Mouse (Mus musculus): ENCODE data around the gene Myh14. TPM values are rescaled to one million over a fixed set of nuclear protein-coding genes. Genes with fewer than 3 reads are reported as not detected.

The Myh14 gene
- polyA plus RNA-seq, 1 experiment from 2014 or later, result 70.3 TPM

- 53% methylated on average over 7 of the region's 7 CpGs for WGBS
- no peaks in the 10 kb centered on the region for H3K36me3 ChIP-seq (ENCODE audit: control insufficient read depth, insufficient read depth, low read length)
- ATAC-seq, result no peak
- H3K9me3 ChIP-seq (ENCODE audit: control insufficient read depth, low read length), result no peaks in the 10 kb centered on the region
- no peak overlapping the region for H3K27ac ChIP-seq (ENCODE audit: low read length)
- no peak overlapping the region for H3K9ac ChIP-seq (ENCODE audit: low read depth, low read length)
- no peak overlapping the region for H3K4me2 ChIP-seq (ENCODE audit: low read depth, low read length)
- H3K27me3 ChIP-seq (replicated peaks; ENCODE audit: control insufficient read depth, insufficient read depth, low read length), result no peaks in the 10 kb centered on the region
- peaks cover 22% of the 10 kb centered on the region for H3K4me1 ChIP-seq (ENCODE audit: control insufficient read depth, insufficient read depth, low read length)
- no peak overlapping the region for H3K4me3 ChIP-seq (ENCODE audit: low read length)
Measured at GRCm38 (mm10) chr7:44697980-44698379, 27.3 kb upstream of the Myh14 start.

GRCm38 (mm10) chr7:44697191-44697710 lies 26.6 kb upstream of the Myh14 start:
- ATAC-seq, result no peak
- Histone ChIP-seq H3K27me3 (replicated peaks; ENCODE audit: control insufficient read depth, insufficient read depth, low read length) (no peaks in the 10 kb centered on the region), H3K9ac (ENCODE audit: low read depth, low read length) (no peak overlapping the region), H3K9me3 (ENCODE audit: control insufficient read depth, low read length) (no peaks in the 10 kb centered on the region), H3K4me2 (ENCODE audit: low read depth, low read length) (peak overlapping the region; percentile 16; the same call in 1 of the 2 replicates), H3K4me3 (ENCODE audit: low read length) (no peak overlapping the region), H3K27ac (ENCODE audit: low read length) (no peak overlapping the region), H3K4me1 (ENCODE audit: control insufficient read depth, insufficient read depth, low read length) (peaks cover 22% of the 10 kb centered on the region), H3K36me3 (ENCODE audit: control insufficient read depth, insufficient read depth, low read length) (no peaks in the 10 kb centered on the region)
- WGBS, result 13% methylated on average over 20 of the region's 20 CpGs

GRCm38 (mm10) chr7:44695223-44695622 lies 24.6 kb upstream of the Myh14 start:
- Histone ChIP-seq H3K27me3 (replicated peaks; ENCODE audit: control insufficient read depth, insufficient read depth, low read length) (no peaks in the 10 kb centered on the region), H3K9me3 (ENCODE audit: control insufficient read depth, low read length) (no peaks in the 10 kb centered on the region), H3K4me2 (ENCODE audit: low read depth, low read length) (0 out of 2 replicates have a peak overlapping the region, but pooled peaks have one; percentile 7), H3K9ac (ENCODE audit: low read depth, low read length) (no peak overlapping the region), H3K36me3 (ENCODE audit: control insufficient read depth, insufficient read depth, low read length) (no peaks in the 10 kb centered on the region), H3K27ac (ENCODE audit: low read length) (peak overlapping the region; percentile 77), H3K4me3 (ENCODE audit: low read length) (no peak overlapping the region), H3K4me1 (ENCODE audit: control insufficient read depth, insufficient read depth, low read length) (peaks cover 22% of the 10 kb centered on the region)
- WGBS, result 57% methylated on average over 4 of the region's 4 CpGs
- ATAC-seq, result peak; percentile 86

GRCm38 (mm10) chr7:44693427-44694175 lies 23.0 kb upstream of the Myh14 start:
- H3K27ac ChIP-seq (ENCODE audit: low read length), result peak overlapping the region; percentile 77
- peak; percentile 84 for ATAC-seq

GRCm38 (mm10) chr7:44689331-44689730 lies 18.7 kb upstream of the Myh14 start:
- no peak overlapping the region for H3K4me2 ChIP-seq (ENCODE audit: low read depth, low read length)
- no peaks in the 10 kb centered on the region for H3K9me3 ChIP-seq (ENCODE audit: control insufficient read depth, low read length)
- peaks cover 18% of the 10 kb centered on the region for H3K4me1 ChIP-seq (ENCODE audit: control insufficient read depth, insufficient read depth, low read length)
- no peak overlapping the region for H3K9ac ChIP-seq (ENCODE audit: low read depth, low read length)
- H3K36me3 ChIP-seq (ENCODE audit: control insufficient read depth, insufficient read depth, low read length), result no peaks in the 10 kb centered on the region
- no peak overlapping the region for H3K4me3 ChIP-seq (ENCODE audit: low read length)
- H3K27me3 ChIP-seq (replicated peaks; ENCODE audit: control insufficient read depth, insufficient read depth, low read length), result no peaks in the 10 kb centered on the region
- 92% methylated on average over 7 of the region's 7 CpGs for WGBS
- no peak for ATAC-seq
- H3K27ac ChIP-seq (ENCODE audit: low read length), result no peak overlapping the region

More at GRCm38 (mm10) chr7:44693427-44694175, 23.0 kb upstream of the Myh14 start:
- Histone ChIP-seq H3K27me3 (replicated peaks; ENCODE audit: control insufficient read depth, insufficient read depth, low read length) (no peaks in the 10 kb centered on the region), H3K9me3 (ENCODE audit: control insufficient read depth, low read length) (no peaks in the 10 kb centered on the region), H3K4me3 (ENCODE audit: low read length) (no peak overlapping the region), H3K36me3 (ENCODE audit: control insufficient read depth, insufficient read depth, low read length) (no peaks in the 10 kb centered on the region), H3K4me2 (ENCODE audit: low read depth, low read length) (0 out of 2 replicates have a peak overlapping the region, but pooled peaks have one; percentile 9), H3K4me1 (ENCODE audit: control insufficient read depth, insufficient read depth, low read length) (peaks cover 22% of the 10 kb centered on the region), H3K9ac (ENCODE audit: low read depth, low read length) (no peak overlapping the region)
- WGBS, result 54% methylated on average over 10 of the region's 10 CpGs

- Histone ChIP-seq H3K4me1 (ENCODE audit: control insufficient read depth, insufficient read depth, low read length) (peaks cover 15% of the 10 kb centered on the region), H3K9me3 (ENCODE audit: control insufficient read depth, low read length) (no peaks in the 10 kb centered on the region), H3K27ac (ENCODE audit: low read length) (no peak overlapping the region), H3K4me3 (ENCODE audit: low read length) (no peak overlapping the region), H3K4me2 (ENCODE audit: low read depth, low read length) (no peak overlapping the region), H3K36me3 (ENCODE audit: control insufficient read depth, insufficient read depth, low read length) (no peaks in the 10 kb centered on the region), H3K27me3 (replicated peaks; ENCODE audit: control insufficient read depth, insufficient read depth, low read length) (no peaks in the 10 kb centered on the region), H3K9ac (ENCODE audit: low read depth, low read length) (no peak overlapping the region)
- ATAC-seq, result no peak
- WGBS, result 70% methylated on average over 3 of the region's 3 CpGs
Measured at GRCm38 (mm10) chr7:44688890-44689289, 18.2 kb upstream of the Myh14 start.

- Histone ChIP-seq H3K9ac (ENCODE audit: low read depth, low read length) (peak overlapping the region; percentile 6; the same call in 1 of the 2 replicates), H3K4me3 (ENCODE audit: low read length) (no peak overlapping the region), H3K4me1 (ENCODE audit: control insufficient read depth, insufficient read depth, low read length) (peaks cover 15% of the 10 kb centered on the region), H3K27me3 (replicated peaks; ENCODE audit: control insufficient read depth, insufficient read depth, low read length) (no peaks in the 10 kb centered on the region), H3K4me2 (ENCODE audit: low read depth, low read length) (no peak overlapping the region), H3K9me3 (ENCODE audit: control insufficient read depth, low read length) (no peaks in the 10 kb centered on the region), H3K27ac (ENCODE audit: low read length) (peak overlapping the region; percentile 10; the same call in 1 of the 2 replicates), H3K36me3 (ENCODE audit: control insufficient read depth, insufficient read depth, low read length) (no peaks in the 10 kb centered on the region)
- no peak for ATAC-seq
- WGBS, result 41% methylated on average over 17 of the region's 17 CpGs
Measured at GRCm38 (mm10) chr7:44685531-44686402, 15.1 kb upstream of the Myh14 start.

- H3K4me1 ChIP-seq (ENCODE audit: control insufficient read depth, insufficient read depth, low read length), result peaks cover 15% of the 10 kb centered on the region
- H3K9ac ChIP-seq (ENCODE audit: low read depth, low read length), result no peak overlapping the region
- H3K36me3 ChIP-seq (ENCODE audit: control insufficient read depth, insufficient read depth, low read length), result no peaks in the 10 kb centered on the region
- whole genome bisulfite sequencing, result 62% methylated on average over 8 of the region's 8 CpGs
- peak overlapping the region; percentile 81 for H3K27ac ChIP-seq (ENCODE audit: low read length)
- peak; percentile 97 for ATAC-seq
- no peaks in the 10 kb centered on the region; the same call in 1 of the 2 replicates for H3K9me3 ChIP-seq (ENCODE audit: control insufficient read depth, low read length)
- no peak overlapping the region for H3K4me3 ChIP-seq (ENCODE audit: low read length)
- H3K4me2 ChIP-seq (ENCODE audit: low read depth, low read length), result 0 out of 2 replicates have a peak overlapping the region, but pooled peaks have one; percentile 21
- no peaks in the 10 kb centered on the region for H3K27me3 ChIP-seq (replicated peaks; ENCODE audit: control insufficient read depth, insufficient read depth, low read length)
Measured at GRCm38 (mm10) chr7:44683656-44684055, 13.0 kb upstream of the Myh14 start.

- Histone ChIP-seq H3K9ac (ENCODE audit: low read depth, low read length) (no peak overlapping the region), H3K27ac (ENCODE audit: low read length) (no peak overlapping the region), H3K36me3 (ENCODE audit: control insufficient read depth, insufficient read depth, low read length) (no peaks in the 10 kb centered on the region), H3K9me3 (ENCODE audit: control insufficient read depth, low read length) (no peaks in the 10 kb centered on the region; the same call in 1 of the 2 replicates), H3K4me1 (ENCODE audit: control insufficient read depth, insufficient read depth, low read length) (no peaks in the 10 kb centered on the region), H3K4me3 (ENCODE audit: low read length) (no peak overlapping the region), H3K4me2 (ENCODE audit: low read depth, low read length) (no peak overlapping the region), H3K27me3 (replicated peaks; ENCODE audit: control insufficient read depth, insufficient read depth, low read length) (no peaks in the 10 kb centered on the region)
- WGBS, result 66% methylated on average over 2 of the region's 2 CpGs
- ATAC-seq, result no peak
Measured at GRCm38 (mm10) chr7:44676611-44677010, 6.0 kb upstream of the Myh14 start.

Measured in intestine, embryonic 16.5 days (tissue).